Mouse (Mus musculus) lung, postnatal 36 days (tissue): ENCODE measurements around the gene Tfeb.

Experiments
- DNase-seq: peaks from one replicate; pipeline ENCODE4 v3.0.0; 2022; ENCODE audit warnings: mixed read lengths

Tfeb gene

GRCm38 (mm10) chr17:47792098-47792863 is 55.5 kb downstream of the Tfeb start:
- DNase-seq: peak; percentile 83

GRCm38 (mm10) chr17:47793377-47793776 is 56.5 kb downstream of the Tfeb start:
- DNase-seq: peak; percentile 92

DNA sequence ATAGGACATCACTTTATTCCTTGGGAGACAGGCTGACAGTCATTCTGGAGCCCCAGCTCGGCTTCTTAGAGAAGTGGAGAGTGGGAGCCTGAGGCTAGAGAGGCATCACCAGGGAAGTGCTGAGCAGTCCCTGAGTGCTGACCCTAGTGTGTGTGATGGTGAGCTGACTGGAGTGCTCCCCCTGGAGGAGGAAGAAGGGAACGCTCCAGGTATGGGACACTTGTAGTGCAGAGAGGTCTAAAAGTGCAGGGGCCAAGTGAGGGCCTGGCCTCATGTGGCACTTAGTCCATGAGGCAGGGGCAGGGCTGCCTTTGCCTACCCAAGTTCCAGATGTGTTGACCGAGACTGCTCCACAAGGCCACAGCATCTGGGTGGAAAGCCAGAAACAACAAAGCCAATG is 58.6 kb downstream of the Tfeb start:
- peak; percentile 74 for DNase-seq

DNA sequence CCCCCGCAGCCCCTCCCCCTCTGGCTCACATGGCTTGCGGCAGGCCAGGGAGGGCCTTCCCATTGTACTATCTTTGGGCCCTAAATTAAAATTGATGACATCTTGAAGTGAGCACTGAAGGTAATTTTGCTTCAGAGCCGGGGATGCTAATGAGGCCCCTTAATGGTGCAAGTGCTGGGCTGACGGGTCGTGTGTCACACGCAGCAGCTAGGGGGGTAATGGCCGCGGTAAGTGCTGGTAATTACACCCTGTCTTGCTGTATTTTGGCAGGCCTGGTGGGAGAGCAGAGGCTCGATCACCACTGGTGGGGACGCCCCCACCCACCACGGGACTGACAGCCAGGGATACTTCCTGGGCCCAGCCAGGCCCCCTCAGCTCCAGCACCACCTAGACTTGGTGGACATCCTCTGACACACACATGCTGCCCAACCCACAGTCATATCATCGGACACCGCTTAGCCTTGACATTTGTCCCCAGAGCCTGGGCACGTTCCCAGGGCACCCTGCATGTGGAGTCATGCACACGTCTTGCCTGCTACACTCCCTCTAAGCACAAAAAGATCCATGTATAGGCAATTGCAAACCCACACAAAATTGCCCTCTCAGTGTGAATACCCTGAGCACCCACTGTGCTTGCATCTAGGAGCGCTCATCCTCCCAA is 59.5 kb downstream of the Tfeb start:
- DNase-seq: no peak

DNA sequence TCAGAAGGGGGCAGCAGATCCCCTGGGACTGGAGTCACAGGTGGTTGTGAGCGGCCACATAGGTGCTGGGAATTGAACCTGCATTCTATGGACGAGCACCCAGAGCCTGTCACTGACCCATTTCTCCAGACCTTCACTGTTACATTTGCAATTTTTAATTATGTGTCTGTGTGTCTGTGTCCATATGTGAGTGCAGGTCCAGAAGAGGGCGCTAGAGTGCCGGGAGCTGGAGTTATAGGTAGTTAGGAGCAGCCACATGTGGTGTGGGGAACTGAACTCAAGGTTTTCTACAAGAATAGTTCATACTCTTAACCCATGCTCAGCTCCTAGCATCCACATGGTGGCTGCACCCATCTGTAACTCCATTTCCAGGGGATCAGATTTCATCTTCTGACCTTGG is 60.1 kb downstream of the Tfeb start:
- DNase-seq: peak; percentile 31

GRCm38 (mm10) chr17:47797383-47797782 is 60.6 kb downstream of the Tfeb start:
- DNase-seq: no peak

DNA sequence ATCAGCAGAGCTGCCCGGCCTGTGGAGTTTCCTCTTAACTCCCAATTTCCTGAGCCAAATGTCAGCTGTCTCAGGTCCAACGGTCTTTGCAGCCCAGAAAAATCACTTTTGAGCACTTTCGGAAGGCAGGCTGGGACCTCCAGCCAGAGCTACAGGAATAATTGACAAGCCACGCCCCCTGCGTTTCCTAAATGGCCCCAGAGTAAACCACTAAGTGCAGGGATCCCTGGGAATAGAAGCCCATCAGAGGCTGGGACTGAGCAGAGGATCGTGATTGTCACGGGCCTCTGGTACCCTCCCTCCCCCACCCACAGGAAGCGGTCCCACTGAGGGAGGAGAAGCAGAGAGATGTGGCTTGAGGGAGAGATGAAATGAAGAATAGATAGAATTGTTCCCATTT is 66.0 kb downstream of the Tfeb start:
- no peak for DNase-seq

DNA sequence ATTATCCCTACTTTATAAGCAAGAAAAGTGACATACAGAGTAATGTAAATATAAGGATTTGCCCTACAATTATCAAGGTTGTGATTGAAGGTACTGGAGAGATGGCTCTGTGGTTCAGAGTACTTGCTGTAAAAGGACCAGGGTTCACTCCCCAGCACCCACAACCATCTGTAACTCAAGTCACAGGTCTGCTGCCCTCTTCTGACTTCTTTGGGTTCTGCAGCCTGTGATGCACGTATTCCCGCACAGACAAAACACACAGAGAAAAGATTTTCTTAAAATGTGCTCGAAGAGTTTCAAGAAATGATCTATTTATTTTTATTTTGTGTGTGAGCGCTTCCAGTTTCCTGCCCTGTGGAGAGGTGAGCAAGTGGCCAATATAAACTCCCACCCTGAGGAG is 66.8 kb downstream of the Tfeb start:
- DNase-seq: no peak

GRCm38 (mm10) chr17:47805047-47805835 is 68.4 kb downstream of the Tfeb start:
- no peak for DNase-seq

DNA sequence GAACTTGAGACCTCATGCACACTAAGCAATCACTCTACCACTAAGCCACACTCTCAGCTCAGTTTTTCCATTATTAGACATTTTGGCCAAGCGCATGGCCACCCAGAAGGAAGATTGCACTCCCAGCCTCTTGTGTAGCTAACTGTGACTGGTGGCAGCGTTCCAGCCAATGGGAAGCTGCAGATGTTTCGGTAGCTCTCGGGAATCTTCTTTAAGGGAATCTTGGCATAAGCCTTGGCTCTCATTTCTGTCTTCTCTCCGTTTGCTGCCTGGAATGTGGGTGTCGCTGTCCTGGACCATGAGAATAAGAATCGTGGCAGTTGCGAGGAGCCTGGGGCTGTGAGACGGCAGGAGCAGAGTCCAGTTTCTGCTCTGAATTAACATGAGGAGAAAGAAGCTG is 69.4 kb downstream of the Tfeb start:
- DNase-seq: peak; percentile 38

DNA sequence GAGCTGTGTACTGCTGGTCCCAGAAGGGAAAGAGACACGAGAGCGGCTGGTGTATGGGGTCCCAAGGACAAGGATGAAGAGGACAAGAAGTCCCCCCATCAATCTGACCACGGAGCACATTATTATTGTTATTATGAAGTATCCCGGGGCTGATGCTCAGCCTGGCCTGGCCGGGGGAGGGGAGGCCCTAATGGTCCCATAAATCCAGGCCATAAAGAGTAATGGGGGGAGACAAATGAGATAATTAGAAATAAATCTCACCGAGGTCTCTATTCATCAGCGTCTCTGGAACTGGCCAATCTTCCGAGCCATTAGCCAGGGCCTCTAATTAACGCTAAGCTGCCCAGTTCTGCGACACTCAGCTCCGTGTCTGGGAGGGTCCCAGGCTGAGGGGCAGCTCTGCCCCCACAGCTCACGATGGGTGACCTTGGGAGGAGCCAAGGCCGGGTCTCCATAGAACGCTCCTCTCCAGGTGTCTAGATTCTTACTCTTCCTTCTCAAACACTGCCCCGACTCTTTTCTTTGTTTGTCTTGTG is 74.5 kb downstream of the Tfeb start:
- no peak for DNase-seq

- DNase-seq: no peak
These were observed 75.4 kb downstream of the Tfeb start for GRCm38 (mm10) chr17:47812200-47812599.

GRCm38 (mm10) chr17:47813616-47814015 is 76.8 kb downstream of the Tfeb start:
- peak; percentile 66 for DNase-seq

DNA sequence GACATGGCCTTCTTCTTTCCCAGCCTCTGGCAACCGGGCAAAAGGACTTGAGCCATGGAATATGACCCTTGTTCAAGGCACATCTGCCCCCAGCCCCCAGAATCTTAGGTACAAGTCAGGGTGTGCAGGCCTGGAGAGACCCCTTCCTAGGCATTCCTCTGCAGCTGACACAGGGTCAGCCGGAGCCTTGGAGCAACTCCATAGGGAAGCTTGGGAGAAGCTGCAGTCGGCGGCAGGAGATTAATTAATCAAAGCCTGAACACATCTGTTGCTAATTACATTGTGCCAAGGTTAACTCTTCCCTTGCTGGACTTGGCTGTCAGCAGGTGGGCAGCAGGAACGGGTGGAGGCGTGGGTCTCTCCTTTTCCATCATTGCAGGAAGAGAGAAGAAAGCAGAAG is 77.7 kb downstream of the Tfeb start:
- no peak for DNase-seq

- DNase-seq: no peak
These were observed 78.6 kb downstream of the Tfeb start for GRCm38 (mm10) chr17:47815446-47815845.

DNA sequence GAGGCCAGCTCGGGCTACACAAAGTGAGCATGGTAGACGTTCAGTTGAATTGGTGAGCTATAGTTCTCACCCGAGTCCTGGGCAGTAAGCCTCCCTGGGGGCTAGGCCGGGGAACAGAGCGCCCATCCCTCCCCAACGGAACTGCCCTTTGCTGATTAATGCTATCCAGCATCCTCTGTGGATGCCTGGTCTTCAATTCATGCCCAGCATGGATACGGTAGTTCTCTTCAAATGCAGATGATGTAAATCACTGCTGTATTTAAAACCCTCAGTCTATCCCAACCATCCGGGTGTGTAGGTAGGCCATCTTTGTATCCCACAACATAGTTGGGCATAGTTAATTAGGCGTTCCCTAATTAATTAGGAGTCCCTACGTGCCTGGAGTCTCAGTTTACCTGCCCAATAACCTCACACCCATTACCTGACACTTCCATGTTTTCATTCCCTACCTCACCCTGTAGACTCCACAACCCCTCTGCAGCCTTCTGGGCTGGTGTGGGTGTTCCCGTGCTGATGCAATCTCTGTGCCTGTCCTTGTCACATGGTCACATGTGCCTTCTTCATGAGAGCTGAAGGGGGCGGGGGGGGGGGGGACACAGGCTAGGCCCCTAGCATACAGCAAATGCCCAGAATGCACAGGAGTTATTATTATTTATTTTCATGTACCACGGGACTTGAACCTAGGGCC is 81.4 kb downstream of the Tfeb start:
- no peak for DNase-seq

GRCm38 (mm10) chr17:47821339-47821738 is 84.5 kb downstream of the Tfeb start:
- DNase-seq: no peak

DNA sequence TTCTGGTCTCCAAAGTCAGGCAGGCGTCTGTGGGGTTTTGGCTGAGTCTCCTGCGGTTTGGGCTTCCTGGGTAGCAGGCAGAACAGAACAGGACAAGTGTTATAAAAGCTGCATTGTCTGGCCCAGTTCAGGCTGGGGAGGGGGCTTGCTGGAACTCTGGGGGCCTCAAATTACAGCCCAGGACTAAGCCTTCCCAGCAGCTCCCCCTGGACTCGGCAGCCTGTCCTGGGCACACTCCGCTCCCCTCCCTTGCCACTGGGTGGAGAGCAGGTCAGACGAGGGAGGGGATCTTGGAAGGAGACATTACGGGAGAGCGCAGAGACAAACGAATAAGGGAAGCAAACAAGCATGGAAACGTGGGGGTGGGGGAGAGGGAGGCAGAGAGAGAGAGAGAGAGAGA is 94.3 kb downstream of the Tfeb start:
- no peak for DNase-seq

DNA sequence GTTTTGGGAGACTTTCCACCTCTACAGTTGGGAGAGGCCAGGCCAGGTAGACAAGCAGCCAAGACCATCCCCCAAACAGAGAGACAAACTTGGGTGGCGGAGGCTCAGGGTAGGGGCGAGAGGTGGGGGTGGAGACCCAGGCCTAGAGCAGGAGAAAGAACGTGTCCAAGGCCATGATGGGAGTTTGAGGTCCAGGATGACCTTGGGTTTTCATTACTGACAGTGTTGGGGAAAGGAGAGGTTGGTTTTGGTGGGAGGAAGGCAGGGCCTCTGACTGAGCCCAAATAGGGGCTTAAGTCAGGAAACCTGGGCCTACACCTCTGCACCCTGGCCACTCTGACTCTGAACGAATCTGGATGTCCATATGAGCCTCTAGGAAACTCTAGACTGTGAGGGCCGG is 94.9 kb downstream of the Tfeb start:
- no peak for DNase-seq

- DNase-seq: no peak
These were observed 95.7 kb downstream of the Tfeb start for GRCm38 (mm10) chr17:47832501-47833028.

- DNase-seq: peak; percentile 48
These were observed 96.3 kb downstream of the Tfeb start for GRCm38 (mm10) chr17:47833029-47833627.
